Mouse (Mus musculus): ENCODE measurements around the gene Otogl.

- TF ChIP-seq POLR2A (IDR thresholded peaks at IDR 0.05; ENCODE audit: borderline replicate concordance, extremely low read depth, insufficient read depth, insufficient read length, poor library complexity, severe bottlenecking) (no peak), CTCF (IDR thresholded peaks at IDR 0.05; ENCODE audit: borderline replicate concordance, extremely low read depth, insufficient read depth, insufficient read length) (no peak)
These were observed 119.4 kb downstream of the Otogl start for GRCm38 (mm10) chr10:107792491-107792890.

Data from brain, embryonic 14.5 days (tissue).